Mouse (Mus musculus) liver, embryonic 13.5 days (tissue): ENCODE data around the gene Mybbp1a. TPM values are rescaled to one million over a fixed set of nuclear protein-coding genes. Genes with fewer than 3 reads are reported as not detected.
A peak's percentile ranks its signal among the peaks of the same experiment; 100 is the strongest.

Source experiments
- ATAC-seq: fragments of 200-750 bp; cut with Nextera tagmentation; 2 replicates; pipeline ENCODE4 v1.8.0; 2017; ENCODE audit warnings: low read depth, mild to moderate bottlenecking, moderate number of reproducible peaks, moderate library complexity
- DNase-seq: peaks from one replicate; pipeline ENCODE4 v3.0.0; 2022
- H3K27ac ChIP-seq: fragments of 300-500 bp; sonication (generic); 2 replicates; pipeline ENCODE4 v1.5.1; 2015; ENCODE audit warnings: moderate library complexity, mild to moderate bottlenecking, inconsistent platforms
- H3K27me3 ChIP-seq: fragments of 300-500 bp; sonication (generic); 2 replicates; pipeline ENCODE4 v1.6.1; 2015; ENCODE audit warnings: mild to moderate bottlenecking, inconsistent platforms
- H3K36me3 ChIP-seq: fragments of 300-500 bp; sonication (generic); 2 replicates; pipeline ENCODE4 v1.6.1; 2015; ENCODE audit warnings: mild to moderate bottlenecking, inconsistent platforms
- H3K4me1 ChIP-seq: fragments of 300-500 bp; sonication (generic); replicated peaks from 2 replicates; pipeline ENCODE4 v1.6.1; 2015; ENCODE audit warnings: inconsistent platforms
- H3K4me2 ChIP-seq: fragments of 300-500 bp; sonication (generic); 2 replicates; pipeline ENCODE4 v1.6.1; 2015; ENCODE audit warnings: inconsistent platforms, mild to moderate bottlenecking, moderate library complexity
- H3K4me3 ChIP-seq: fragments of 300-500 bp; sonication (generic); replicated peaks from 2 replicates; pipeline ENCODE4 v1.5.1; 2015; ENCODE audit warnings: mild to moderate bottlenecking, inconsistent platforms
- H3K9ac ChIP-seq: fragments of 300-500 bp; sonication (generic); 2 replicates; pipeline ENCODE4 v1.6.1; 2015; ENCODE audit warnings: mild to moderate bottlenecking, inconsistent platforms
- H3K9me3 ChIP-seq: fragments of 300-500 bp; sonication (generic); replicated peaks from 2 replicates; pipeline ENCODE4 v1.6.1; 2016; ENCODE audit warnings: inconsistent platforms
- WGBS: fragments of 180-500 bp; shearing (Covaris S2); methylation state at CpG from one replicate; pipeline ENCODE4 v1.1.7; 2015; ENCODE audit not compliant: insufficient replicate concordance; 5-methylcytosine and 5-hydroxymethylcytosine counted together
- polyA plus RNA-seq: library from polyadenylated mRNA; unstranded; fragments of >200 nt; fragmentation: Nextera tagmentation; extraction: Ambion mirVana; gene quantifications from 2 replicates; pipeline ENCODE4 v1.2.1, GENCODE M21; 2015

Gene Mybbp1a
- polyA plus RNA-seq, 1 experiment from 2014 or later: 129 TPM

DNA sequence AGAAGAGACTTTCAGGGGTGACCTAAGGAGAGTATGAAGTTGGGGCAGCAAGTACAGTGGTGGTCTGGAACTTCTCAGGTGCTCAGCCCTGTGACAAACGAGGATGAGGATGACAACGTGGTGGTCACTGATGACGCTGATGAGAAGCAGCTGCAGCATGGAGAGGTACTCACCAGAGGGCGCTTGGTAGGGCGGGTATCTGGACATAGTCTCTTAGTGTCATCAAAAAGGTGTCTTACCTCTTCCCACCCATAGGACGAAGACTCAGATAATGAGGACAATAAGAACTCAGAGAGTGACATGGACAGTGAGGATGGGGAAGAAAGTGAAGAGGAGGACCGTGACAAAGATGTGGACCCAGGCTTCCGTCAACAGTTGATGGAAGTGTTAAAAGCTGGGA, 6.3 kb downstream of the Mybbp1a start:
- ATAC-seq: no peak
- no peak overlapping the region for H3K4me3 ChIP-seq
- H3K9me3 ChIP-seq: no peaks in the 10 kb centered on the region
- 72% methylated on average over 8 of the region's 8 CpGs for whole genome bisulfite sequencing
- no peak overlapping the region for H3K9ac ChIP-seq
- no peak overlapping the region for H3K4me2 ChIP-seq
- H3K4me1 ChIP-seq: peaks cover 14% of the 10 kb centered on the region
- H3K27me3 ChIP-seq: no peaks in the 10 kb centered on the region
- no peak overlapping the region for H3K27ac ChIP-seq
- H3K36me3 ChIP-seq: peaks cover 100% of the 10 kb centered on the region
- no peak for DNase-seq

- 69% methylated on average over 3 of the region's 3 CpGs for WGBS
- ATAC-seq (no peak), DNase-seq (no peak)
- Histone ChIP-seq H3K4me2 (no peak overlapping the region), H3K4me1 (peaks cover 27% of the 10 kb centered on the region), H3K36me3 (peaks cover 81% of the 10 kb centered on the region), H3K9ac (no peak overlapping the region), H3K27ac (no peak overlapping the region; the same call in 1 of the 2 replicates), H3K27me3 (no peaks in the 10 kb centered on the region), H3K9me3 (no peaks in the 10 kb centered on the region), H3K4me3 (no peak overlapping the region)
Observed at GRCm38 (mm10) chr11:72452140-72452665, 11.0 kb downstream of the Mybbp1a start.

DNA sequence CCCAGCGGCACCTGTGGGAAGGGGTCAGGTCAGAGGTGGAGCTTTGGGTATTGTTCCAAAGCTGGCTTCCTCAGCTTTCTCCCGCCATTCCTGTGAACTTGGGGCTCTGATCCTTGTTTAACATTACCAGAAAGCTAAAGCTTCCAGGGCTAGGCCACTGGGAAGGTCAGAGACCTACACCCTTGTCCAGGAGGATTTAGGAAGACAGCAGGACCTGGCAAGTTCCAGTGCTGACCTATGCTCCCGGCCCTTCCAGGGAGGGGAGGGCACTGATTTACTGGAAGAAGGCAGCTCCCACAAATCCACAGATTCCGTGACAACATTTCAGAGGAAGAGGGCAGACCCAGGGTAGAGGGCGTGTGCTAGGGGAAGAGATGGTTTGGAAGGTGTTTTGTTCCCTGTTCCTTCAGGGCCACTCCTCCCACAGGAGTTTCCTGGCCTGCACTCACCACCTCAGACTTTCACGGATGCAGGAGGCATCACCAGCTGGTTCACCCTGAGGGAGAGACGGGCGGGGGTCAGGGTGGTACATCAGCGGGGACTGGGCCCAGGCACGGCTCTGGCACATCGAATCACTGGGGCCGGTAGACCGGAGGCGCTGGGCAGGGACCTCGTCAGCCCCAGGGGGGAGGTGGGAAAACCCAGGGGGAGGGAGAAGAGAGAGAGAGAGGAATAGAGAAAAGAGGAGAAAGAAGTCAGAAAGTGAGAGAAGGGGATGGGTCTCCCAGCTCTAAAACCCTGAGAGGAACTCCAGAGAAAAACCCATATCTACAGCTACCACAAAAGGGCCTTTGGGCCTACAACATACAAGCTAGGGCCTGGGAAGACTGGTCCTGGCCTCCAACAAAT, 12.2 kb downstream of the Mybbp1a start:
- H3K9ac ChIP-seq: peak overlapping the region; percentile 9; the same call in 1 of the 2 replicates
- H3K4me1 ChIP-seq: peaks cover 37% of the 10 kb centered on the region
- ATAC-seq (no peak), DNase-seq (no peak)
- H3K36me3 ChIP-seq: peaks cover 71% of the 10 kb centered on the region
- H3K9me3 ChIP-seq: no peaks in the 10 kb centered on the region
- no peak overlapping the region for H3K4me2 ChIP-seq
- 72% methylated on average over 15 of the region's 15 CpGs for WGBS
- H3K27ac ChIP-seq: no peak overlapping the region
- no peaks in the 10 kb centered on the region for H3K27me3 ChIP-seq
- H3K4me3 ChIP-seq: no peak overlapping the region

- no peak overlapping the region for H3K4me2 ChIP-seq
- peaks cover 60% of the 10 kb centered on the region for H3K4me1 ChIP-seq
- H3K9ac ChIP-seq: no peak overlapping the region
- ATAC-seq (no peak), DNase-seq (no peak)
- 75% methylated on average over 5 of the region's 5 CpGs for WGBS
- no peaks in the 10 kb centered on the region for H3K27me3 ChIP-seq
- no peak overlapping the region for H3K4me3 ChIP-seq
- H3K9me3 ChIP-seq: no peaks in the 10 kb centered on the region
- H3K27ac ChIP-seq: no peak overlapping the region
- H3K36me3 ChIP-seq: peaks cover 58% of the 10 kb centered on the region
Observed at GRCm38 (mm10) chr11:72455694-72456093, 14.5 kb downstream of the Mybbp1a start.

DNA sequence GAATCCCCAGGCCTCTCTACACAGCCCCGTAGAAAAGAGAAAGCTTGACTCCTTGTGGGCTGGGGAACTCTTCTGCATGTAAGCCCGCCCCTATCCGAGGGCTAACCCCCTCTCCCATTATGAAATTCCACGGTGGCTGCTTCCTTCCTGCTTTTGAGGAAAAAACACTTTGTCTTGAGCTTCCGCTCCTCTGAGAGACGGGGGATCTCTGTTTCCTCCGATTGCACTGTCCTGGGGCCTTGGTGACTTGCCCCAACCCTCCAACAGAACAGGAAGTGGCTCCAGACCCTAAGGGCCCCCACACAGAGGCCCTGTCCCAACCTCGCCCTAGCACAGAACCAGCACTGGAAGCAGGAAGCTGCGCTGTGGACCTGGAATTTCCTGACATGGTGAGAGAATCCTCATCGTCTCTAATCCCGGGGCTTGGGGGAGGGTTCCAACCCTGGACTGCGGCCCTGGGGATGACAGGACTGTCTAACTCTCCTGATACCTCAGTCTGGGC, 16.9 kb downstream of the Mybbp1a start:
- Histone ChIP-seq H3K4me1 (peaks cover 71% of the 10 kb centered on the region), H3K4me2 (0 out of 2 replicates have a peak overlapping the region, but pooled peaks have one; percentile 7), H3K36me3 (peaks cover 40% of the 10 kb centered on the region), H3K27ac (peak overlapping the region; percentile 75), H3K4me3 (no peak overlapping the region; the same call in 1 of the 2 replicates), H3K9ac (peak overlapping the region; percentile 8; the same call in 1 of the 2 replicates), H3K27me3 (no peaks in the 10 kb centered on the region), H3K9me3 (no peaks in the 10 kb centered on the region)
- WGBS: 48% methylated on average over 12 of the region's 12 CpGs
- ATAC-seq (peak; percentile 65), DNase-seq (no peak)

DNA sequence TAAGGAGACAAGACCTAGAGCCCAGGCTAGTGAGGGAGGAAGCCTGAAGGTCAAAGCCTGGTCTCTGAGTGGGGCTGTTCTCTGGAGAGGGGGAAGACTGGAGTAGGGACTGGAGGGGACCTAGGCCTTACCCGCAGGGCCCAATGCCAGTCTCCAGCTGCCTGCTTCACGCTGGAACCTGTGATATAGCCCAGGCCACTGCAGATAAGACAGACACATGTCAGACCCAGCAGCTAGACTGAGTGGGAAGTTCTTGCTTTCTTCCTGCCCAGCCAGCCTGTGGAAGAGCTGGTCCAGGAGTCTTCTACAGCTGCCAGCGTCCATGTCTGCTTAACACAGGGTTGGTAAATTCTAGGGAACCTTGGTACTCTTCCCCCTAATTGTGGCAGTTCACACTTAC, 17.3 kb downstream of the Mybbp1a start:
- peak overlapping the region; percentile 75 for H3K27ac ChIP-seq
- H3K27me3 ChIP-seq: no peaks in the 10 kb centered on the region
- no peak overlapping the region; the same call in 1 of the 2 replicates for H3K4me3 ChIP-seq
- peaks cover 69% of the 10 kb centered on the region for H3K4me1 ChIP-seq
- H3K9ac ChIP-seq: peak overlapping the region; percentile 8; the same call in 1 of the 2 replicates
- ATAC-seq (peak; percentile 49), DNase-seq (no peak)
- H3K4me2 ChIP-seq: 0 out of 2 replicates have a peak overlapping the region, but pooled peaks have one; percentile 7
- 33% methylated on average over 3 of the region's 3 CpGs for WGBS
- H3K9me3 ChIP-seq: no peaks in the 10 kb centered on the region
- H3K36me3 ChIP-seq: peaks cover 40% of the 10 kb centered on the region

- WGBS: 50% methylated on average over 5 of the region's 5 CpGs
- peaks cover 68% of the 10 kb centered on the region for H3K4me1 ChIP-seq
Observed at GRCm38 (mm10) chr11:72461500-72461981, 20.4 kb downstream of the Mybbp1a start.

DNA sequence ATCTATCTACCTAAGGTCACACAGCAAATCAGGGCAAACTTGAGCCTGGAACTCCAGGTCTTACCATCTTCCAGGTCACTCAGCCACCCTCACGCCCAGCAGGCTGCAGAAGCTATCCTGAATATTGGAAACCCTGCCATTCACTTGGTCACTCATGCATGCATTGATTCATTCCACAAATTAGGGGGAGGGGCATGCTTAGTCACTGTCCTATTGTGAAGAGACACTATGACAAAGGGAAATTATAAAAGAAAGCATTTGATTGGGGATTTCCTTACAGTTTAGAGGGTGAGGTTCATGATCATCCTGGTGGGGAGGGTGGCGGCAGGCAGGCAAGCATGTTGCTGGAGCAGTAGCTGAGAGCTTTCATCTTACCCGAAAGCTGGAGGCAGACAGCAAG, 23.7 kb downstream of the Mybbp1a start:
- Histone ChIP-seq H3K27me3 (no peaks in the 10 kb centered on the region), H3K9me3 (no peaks in the 10 kb centered on the region), H3K4me2 (no peak overlapping the region), H3K9ac (no peak overlapping the region), H3K27ac (no peak overlapping the region), H3K36me3 (peaks cover 20% of the 10 kb centered on the region), H3K4me3 (no peak overlapping the region), H3K4me1 (peaks cover 72% of the 10 kb centered on the region)
- 84% methylated on average over 3 of the region's 3 CpGs for WGBS
- DNase-seq: no peak
- no peak for ATAC-seq

More at GRCm38 (mm10) chr11:72461500-72461981, 20.4 kb downstream of the Mybbp1a start:
- no peak overlapping the region for H3K4me3 ChIP-seq
- no peak overlapping the region for H3K4me2 ChIP-seq
- DNase-seq: no peak
- no peak for ATAC-seq
- no peaks in the 10 kb centered on the region for H3K9me3 ChIP-seq
- H3K9ac ChIP-seq: no peak overlapping the region
- peaks cover 35% of the 10 kb centered on the region for H3K36me3 ChIP-seq
- H3K27me3 ChIP-seq: no peaks in the 10 kb centered on the region
- H3K27ac ChIP-seq: no peak overlapping the region

DNA sequence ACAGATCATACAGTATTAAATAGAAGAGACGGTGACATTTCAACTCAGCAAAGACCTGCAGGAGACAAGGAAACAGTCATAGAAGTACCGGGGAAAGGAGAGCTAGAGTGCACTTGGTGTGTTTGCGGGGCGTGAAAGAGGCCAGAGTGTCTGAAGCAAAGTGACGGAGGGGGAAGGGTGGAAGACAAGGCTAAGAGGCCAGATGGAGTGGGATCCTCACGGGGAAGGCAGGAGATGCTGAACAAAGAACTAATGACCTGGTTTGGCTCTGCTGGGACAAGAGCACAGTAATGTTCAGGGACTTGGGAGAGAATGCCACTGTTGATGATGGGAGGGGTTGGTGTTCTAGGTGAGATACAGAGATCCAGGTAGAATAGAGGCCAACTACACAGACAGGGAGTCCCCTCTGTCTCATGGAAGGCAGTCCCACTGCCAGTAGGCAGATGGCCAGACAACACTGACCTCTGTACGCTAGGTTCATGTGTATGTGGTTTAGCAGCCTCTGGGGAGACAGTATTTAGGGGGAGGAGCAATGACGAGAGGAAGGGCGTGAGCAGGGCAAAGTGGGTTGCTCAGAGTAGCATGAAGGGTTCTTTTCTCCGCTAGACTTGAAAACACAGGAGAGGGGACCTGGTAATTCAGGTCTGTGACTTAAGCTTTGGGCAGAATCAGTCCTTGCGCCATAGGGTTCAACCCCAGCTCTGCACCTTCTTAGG, 25.0 kb downstream of the Mybbp1a start:
- DNase-seq (no peak), ATAC-seq (peak; percentile 51)
- 56% methylated on average over 11 of the region's 11 CpGs for WGBS
- H3K36me3 ChIP-seq: peaks cover 16% of the 10 kb centered on the region
- H3K4me2 ChIP-seq: peak overlapping the region; percentile 49
- peak overlapping the region; percentile 78 for H3K27ac ChIP-seq
- peaks cover 76% of the 10 kb centered on the region for H3K4me1 ChIP-seq
- peak overlapping the region; percentile 30 for H3K9ac ChIP-seq
- H3K4me3 ChIP-seq: no peak overlapping the region; the same call in 1 of the 2 replicates
- no peaks in the 10 kb centered on the region for H3K27me3 ChIP-seq
- H3K9me3 ChIP-seq: no peaks in the 10 kb centered on the region

- Histone ChIP-seq H3K27ac (peak overlapping the region; percentile 78), H3K9me3 (no peaks in the 10 kb centered on the region), H3K36me3 (peaks cover 16% of the 10 kb centered on the region), H3K4me3 (no peak overlapping the region; the same call in 1 of the 2 replicates), H3K4me2 (peak overlapping the region; percentile 49), H3K9ac (peak overlapping the region; percentile 30), H3K4me1 (peaks cover 81% of the 10 kb centered on the region), H3K27me3 (no peaks in the 10 kb centered on the region)
- peak; percentile 47 for DNase-seq
- WGBS: 2% methylated on average over 11 of the region's 11 CpGs
- peak; percentile 79 for ATAC-seq
Observed at GRCm38 (mm10) chr11:72466694-72467507, 25.7 kb downstream of the Mybbp1a start.
